ENCODE assay signal across 8 mouse cellular contexts in genomic region chr15:51696344-51697016, GRCm38 (mm10).
DNase-seq lines count a peak whose midpoint lies in the region; ATAC-seq and TF ChIP-seq lines count a peak whose summit lies in the region.

No protein-coding gene starts in this region.

- peak; percentile 88 for ATAC-seq in embryonic facial prominence, embryonic 14.5 days (ENCODE audit: low read depth)
- no peak for ATAC-seq in kidney, postnatal 0 days (replicated peaks; ENCODE audit: low FRiP score, low read depth)
- ATAC-seq in lung, postnatal 0 days: no peak

- H3K4me2 ChIP-seq in embryonic facial prominence, embryonic 14.5 days (ENCODE audit: low read depth, low read length): no peak overlapping the region
- H3K4me2 ChIP-seq in kidney, postnatal 0 days (ENCODE audit: low read length): no peak overlapping the region
- H3K4me2 ChIP-seq in lung, postnatal 0 days (replicated peaks; ENCODE audit: low read depth, low read length): no peak overlapping the region

- no peaks in the 10 kb centered on the region for H3K79me2 ChIP-seq in heart, adult 2 months (replicated peaks; ENCODE audit: control insufficient read depth, insufficient read depth, low read length)

- TF ChIP-seq EP300 in heart, adult 2 months (IDR thresholded peaks at IDR 0.05; ENCODE audit: insufficient read depth, low read depth, low read length): no peak
- no peak for TF ChIP-seq EP300 in lung, postnatal 0 days (IDR thresholded peaks at IDR 0.05)

- H3K9ac ChIP-seq in heart, adult 2 months (ENCODE audit: low read depth, low read length): no peak overlapping the region
- H3K9ac ChIP-seq in embryonic facial prominence, embryonic 14.5 days (ENCODE audit: low read depth, low read length): no peak overlapping the region
- H3K9ac ChIP-seq in kidney, postnatal 0 days (ENCODE audit: low read depth, low read length): no peak overlapping the region
- H3K9ac ChIP-seq in lung, postnatal 0 days (replicated peaks; ENCODE audit: low read depth): no peak overlapping the region

- H3K9me3 ChIP-seq in heart, embryonic 10.5 days: no peaks in the 10 kb centered on the region
- no peaks in the 10 kb centered on the region for H3K9me3 ChIP-seq in embryonic facial prominence, embryonic 14.5 days (ENCODE audit: control insufficient read depth, low read length)
- H3K9me3 ChIP-seq in kidney, postnatal 0 days (replicated peaks; ENCODE audit: low read length): no peaks in the 10 kb centered on the region
- no peaks in the 10 kb centered on the region for H3K9me3 ChIP-seq in lung, postnatal 0 days (ENCODE audit: low read length)

- no peak for TF ChIP-seq POLR2A in heart, adult 2 months (IDR thresholded peaks at IDR 0.05; ENCODE audit: insufficient read depth, low read depth, low read length)

- TF ChIP-seq CTCF in heart, adult 2 months (IDR thresholded peaks at IDR 0.05): peak; percentile 87
- TF ChIP-seq CTCF in kidney, postnatal 0 days (IDR thresholded peaks at IDR 0.05; ENCODE audit: low read depth): peak; percentile 53
- peak; percentile 71 for TF ChIP-seq CTCF in lung, postnatal 0 days (IDR thresholded peaks at IDR 0.05)

- WGBS in heart, adult 2 months: 29% methylated on average over 11 of the region's 11 CpGs
- 73% methylated on average over 11 of the region's 11 CpGs for WGBS in heart, embryonic 10.5 days
- WGBS in embryonic facial prominence, embryonic 14.5 days: 38% methylated on average over 11 of the region's 11 CpGs
- WGBS in kidney, postnatal 0 days: 60% methylated on average over 11 of the region's 11 CpGs
- WGBS in lung, postnatal 0 days: 39% methylated on average over 11 of the region's 11 CpGs

- no peak overlapping the region for H3K27ac ChIP-seq in heart, adult 2 months
- H3K27ac ChIP-seq in heart, embryonic 10.5 days: no peak overlapping the region
- H3K27ac ChIP-seq in embryonic facial prominence, embryonic 14.5 days (replicated peaks; ENCODE audit: low read depth, low read length): no peak overlapping the region
- H3K27ac ChIP-seq in kidney, postnatal 0 days: no peak overlapping the region
- no peak overlapping the region for H3K27ac ChIP-seq in lung, postnatal 0 days (ENCODE audit: low read length)

- H3K27me3 ChIP-seq in heart, adult 2 months (ENCODE audit: control insufficient read depth, insufficient read depth, low read length): no peaks in the 10 kb centered on the region
- H3K27me3 ChIP-seq in heart, embryonic 10.5 days (ENCODE audit: insufficient read depth, poor library complexity, severe bottlenecking): no peaks in the 10 kb centered on the region
- H3K27me3 ChIP-seq in embryonic facial prominence, embryonic 14.5 days (replicated peaks; ENCODE audit: control insufficient read depth, insufficient read depth, low read length): no peaks in the 10 kb centered on the region; the same call in 1 of the 2 replicates
- no peaks in the 10 kb centered on the region for H3K27me3 ChIP-seq in kidney, postnatal 0 days (ENCODE audit: insufficient read depth, low read length)
- no peaks in the 10 kb centered on the region for H3K27me3 ChIP-seq in lung, postnatal 0 days (replicated peaks; ENCODE audit: insufficient read depth, low read length)

- no peak overlapping the region for H3K4me3 ChIP-seq in heart, adult 2 months
- no peak overlapping the region for H3K4me3 ChIP-seq in heart, embryonic 10.5 days
- H3K4me3 ChIP-seq in embryonic facial prominence, embryonic 14.5 days (ENCODE audit: low read depth, low read length): no peak overlapping the region
- H3K4me3 ChIP-seq in kidney, postnatal 0 days (replicated peaks; ENCODE audit: low read depth, low read length): no peak overlapping the region
- no peak overlapping the region for H3K4me3 ChIP-seq in lung, postnatal 0 days (ENCODE audit: low read depth, low read length)

- peak; percentile 31 to 60 for DNase-seq in heart, adult 2 months
- no peak for DNase-seq in heart, embryonic 10.5 days (ENCODE audit: low spot score)
- peak; percentile 64 for DNase-seq in A20 (ENCODE audit: low read depth, low spot score)
- peak; percentile 62 for DNase-seq in adrenal gland, adult 2 months
- peak; percentile 88 for DNase-seq in embryonic facial prominence, embryonic 14.5 days (ENCODE audit: low spot score)
- no peak for DNase-seq in kidney, postnatal 0 days (ENCODE audit: low spot score)
- peak; percentile 52 for DNase-seq in lung, postnatal 0 days (ENCODE audit: low spot score)
- peak; percentile 70 for DNase-seq in testis, postnatal 10 days (ENCODE audit: low spot score)

- H3K36me3 ChIP-seq in heart, adult 2 months (ENCODE audit: control insufficient read depth, insufficient read depth, low read length): no peaks in the 10 kb centered on the region
- no peaks in the 10 kb centered on the region for H3K36me3 ChIP-seq in heart, embryonic 10.5 days
- no peaks in the 10 kb centered on the region for H3K36me3 ChIP-seq in embryonic facial prominence, embryonic 14.5 days (ENCODE audit: control insufficient read depth, insufficient read depth, low read length)
- no peaks in the 10 kb centered on the region for H3K36me3 ChIP-seq in kidney, postnatal 0 days (ENCODE audit: insufficient read depth, low read length)
- no peaks in the 10 kb centered on the region for H3K36me3 ChIP-seq in lung, postnatal 0 days (ENCODE audit: insufficient read depth, low read length)

- H3K4me1 ChIP-seq in heart, adult 2 months (ENCODE audit: control insufficient read depth, insufficient read depth, low read length): peaks cover 1% of the 10 kb centered on the region; the same call in 1 of the 2 replicates
- no peaks in the 10 kb centered on the region for H3K4me1 ChIP-seq in heart, embryonic 10.5 days
- H3K4me1 ChIP-seq in embryonic facial prominence, embryonic 14.5 days (ENCODE audit: control insufficient read depth, insufficient read depth, low read length): no peaks in the 10 kb centered on the region
- H3K4me1 ChIP-seq in kidney, postnatal 0 days (replicated peaks; ENCODE audit: insufficient read depth, low read length): no peaks in the 10 kb centered on the region
- H3K4me1 ChIP-seq in lung, postnatal 0 days (ENCODE audit: insufficient read depth, low read depth, low read length): no peaks in the 10 kb centered on the region

- intact Hi-C loops in heart, adult 2 months (cut with DNase I): loop anchor here (1.0 to 5.0 kb wide), 4 partner anchors 102 to 761 kb away; no protein-coding TSS in a partner anchor

Comparison
In these comparisons a context has a peak if more than half of its experiments do, and no peak if none do; other contexts are left out.
1. DNase-seq: peak in heart, adult 2 months (2 of 2), A20 (single experiment), adrenal gland, adult 2 months (single experiment), embryonic facial prominence, embryonic 14.5 days (single experiment), lung, postnatal 0 days (single experiment) and testis, postnatal 10 days (single experiment); none in heart, embryonic 10.5 days (single experiment) and kidney, postnatal 0 days (single experiment).
2. Peak in every context shown above with its lines, with median percentiles within 50 percentile points of each other: CTCF ChIP-seq.